27 mouse cellular contexts compared by ENCODE assay signal in the genomic region with DNA sequence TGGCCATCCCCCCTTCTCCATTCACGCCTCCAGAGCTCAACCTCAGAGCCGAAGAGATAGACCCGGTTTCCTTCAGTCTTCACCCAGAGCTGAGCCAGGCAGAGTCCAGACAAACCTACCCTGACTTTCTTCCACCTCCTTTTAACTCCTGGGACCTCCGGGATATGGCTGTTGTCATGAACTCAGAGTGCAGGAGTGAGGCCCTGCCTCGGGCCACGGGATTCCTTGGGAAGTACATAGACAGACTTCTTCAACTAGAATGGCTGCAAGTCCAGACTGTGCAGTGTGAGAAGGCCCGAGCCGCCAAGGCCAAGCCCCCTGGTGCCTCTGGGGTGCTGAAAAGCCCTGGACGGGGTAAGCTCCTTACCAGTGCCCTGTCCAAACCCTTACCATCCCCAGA. TPM values are rescaled to one million over a fixed set of nuclear protein-coding genes. Genes with fewer than 3 reads are reported as not detected.
A peak's percentile ranks its signal among the peaks of the same experiment; 100 is the strongest.
DNase-seq lines count a peak whose midpoint lies in the region; ATAC-seq lines count a peak whose summit lies in the region.
"Had no signal": no experiment of that assay in that cellular context is flagged by ENCODE, and none has a peak within 500 bp of the region (broad histone marks: within the 10 kb centered on the region; RNA-seq: fewer than 3 reads in every experiment).

No protein-coding gene starts in this region.

- no peak overlapping the region for H3K4me3 ChIP-seq in forebrain, embryonic 10.5 days
- H3K4me3 ChIP-seq in forebrain, embryonic 16.5 days (replicated peaks; ENCODE audit: low read length): no peak overlapping the region
- no peak overlapping the region for H3K4me3 ChIP-seq in kidney, embryonic 16.5 days (ENCODE audit: low read length)
- H3K4me3 ChIP-seq in limb, embryonic 11.5 days (ENCODE audit: low read depth, low read length): no peak overlapping the region
- H3K4me3 ChIP-seq: embryonic facial prominence, embryonic 13.5 days; erythroblast, embryonic 14.5 days; forebrain, embryonic 13.5 days; liver, embryonic 12.5 days had no signal

- peak; percentile 11 for DNase-seq in forebrain, embryonic 10.5 days (ENCODE audit: extremely low spot score, low spot score)
- no peak for DNase-seq in kidney, adult 9 months
- peak; percentile 1 for DNase-seq in right cerebral cortex, adult 2 months (ENCODE audit: low spot score in 2 of 2)
- no peak for DNase-seq in right cerebral cortex, postnatal 36 days (ENCODE audit: low spot score in 2 of 2)
- peak; percentile 20 for DNase-seq in limb, embryonic 11.5 days (ENCODE audit: low spot score)
- DNase-seq in frontal cortex, postnatal 14 days (ENCODE audit: low spot score in 2 of 2): no peak
- DNase-seq: adrenal gland, adult 8-10 months; cerebellum, adult 18-20 months; cerebellum, postnatal 25 days; kidney, postnatal 36 days; layer of hippocampus, adult 9-11 months; left cerebral cortex, postnatal 4 days; lung, adult 2 months; lung, postnatal 14 days; thymus, postnatal 36 days had no signal

- no peak for ATAC-seq in forebrain, embryonic 16.5 days
- 0 out of 2 replicates have a peak, but pooled peaks have one; percentile 21 for ATAC-seq in kidney, embryonic 16.5 days (ENCODE audit: low FRiP score, low TSS enrichment)
- ATAC-seq in limb, embryonic 11.5 days (ENCODE audit: insufficient number of reproducible peaks, low FRiP score, low TSS enrichment, low read depth): no peak
- ATAC-seq: activated CD4-positive, CD25-positive, alpha-beta regulatory T cell, adult 4 months; forebrain, embryonic 13.5 days; hindbrain, postnatal 0 days; intestine, embryonic 16.5 days; liver, embryonic 12.5 days had no signal

- no peak overlapping the region for H3K27ac ChIP-seq in forebrain, embryonic 10.5 days
- no peak overlapping the region for H3K27ac ChIP-seq in forebrain, embryonic 16.5 days (ENCODE audit: low read length)
- H3K27ac ChIP-seq in kidney, embryonic 16.5 days (ENCODE audit: low read length): no peak overlapping the region
- 0 out of 2 replicates have a peak overlapping the region, but pooled peaks have one; percentile 6 for H3K27ac ChIP-seq in limb, embryonic 11.5 days (replicated peaks; ENCODE audit: low read depth, low read length)
- H3K27ac ChIP-seq: forebrain, embryonic 13.5 days; hindbrain, postnatal 0 days; liver, embryonic 12.5 days had no signal

- 84% methylated on average over 9 of the region's 9 CpGs for WGBS in forebrain, embryonic 10.5 days
- WGBS in forebrain, embryonic 16.5 days: 84% methylated on average over 9 of the region's 9 CpGs
- 90% methylated on average over 9 of the region's 9 CpGs for WGBS in kidney, embryonic 16.5 days
- 80% methylated on average over 9 of the region's 9 CpGs for WGBS in limb, embryonic 11.5 days

- no peak overlapping the region for H3K9ac ChIP-seq in forebrain, embryonic 16.5 days (replicated peaks; ENCODE audit: low read depth, low read length)
- H3K9ac ChIP-seq in kidney, embryonic 16.5 days (replicated peaks; ENCODE audit: low read length): no peak overlapping the region
- no peak overlapping the region for H3K9ac ChIP-seq in limb, embryonic 11.5 days (ENCODE audit: low read length)
- H3K9ac ChIP-seq: embryonic facial prominence, embryonic 13.5 days; forebrain, embryonic 13.5 days; liver, embryonic 12.5 days had no signal

- H3K9me3 ChIP-seq in forebrain, embryonic 10.5 days: no peaks in the 10 kb centered on the region
- H3K9me3 ChIP-seq in forebrain, embryonic 16.5 days (ENCODE audit: control insufficient read depth, low read length): no peaks in the 10 kb centered on the region
- no peaks in the 10 kb centered on the region for H3K9me3 ChIP-seq in kidney, embryonic 16.5 days (ENCODE audit: low read length)
- no peaks in the 10 kb centered on the region for H3K9me3 ChIP-seq in limb, embryonic 11.5 days (ENCODE audit: control insufficient read depth, low read length)
- H3K9me3 ChIP-seq: embryonic facial prominence, embryonic 13.5 days; forebrain, embryonic 13.5 days; liver, embryonic 12.5 days had no signal

- H3K4me1 ChIP-seq in forebrain, embryonic 10.5 days: peaks cover 21% of the 10 kb centered on the region
- H3K4me1 ChIP-seq in forebrain, embryonic 16.5 days (replicated peaks; ENCODE audit: control insufficient read depth, insufficient read depth, low read length): no peaks in the 10 kb centered on the region
- H3K4me1 ChIP-seq in kidney, embryonic 16.5 days (ENCODE audit: insufficient read depth, low read length): peaks cover 10% of the 10 kb centered on the region; the same call in 1 of the 2 replicates
- peaks cover 15% of the 10 kb centered on the region for H3K4me1 ChIP-seq in limb, embryonic 11.5 days (ENCODE audit: control insufficient read depth, insufficient read depth, low read length)
- H3K4me1 ChIP-seq: forebrain, embryonic 13.5 days had no signal

- no peaks in the 10 kb centered on the region for H3K36me3 ChIP-seq in forebrain, embryonic 10.5 days (replicated peaks)
- H3K36me3 ChIP-seq in forebrain, embryonic 16.5 days (ENCODE audit: control insufficient read depth, insufficient read depth): no peaks in the 10 kb centered on the region
- peaks cover 5% of the 10 kb centered on the region; the same call in 1 of the 2 replicates for H3K36me3 ChIP-seq in kidney, embryonic 16.5 days (ENCODE audit: insufficient read depth, low read length)
- no peaks in the 10 kb centered on the region for H3K36me3 ChIP-seq in limb, embryonic 11.5 days (ENCODE audit: control insufficient read depth, insufficient read depth, low read length)

- no peak overlapping the region for H3K4me2 ChIP-seq in forebrain, embryonic 16.5 days (ENCODE audit: low read length)
- no peak overlapping the region for H3K4me2 ChIP-seq in kidney, embryonic 16.5 days (replicated peaks; ENCODE audit: low read depth, low read length)
- H3K4me2 ChIP-seq in limb, embryonic 11.5 days (ENCODE audit: low read depth, severe bottlenecking): no peak overlapping the region
- H3K4me2 ChIP-seq: embryonic facial prominence, embryonic 13.5 days; forebrain, embryonic 13.5 days; liver, embryonic 12.5 days; midbrain, embryonic 11.5 days had no signal

- peaks cover 9% of the 10 kb centered on the region for H3K27me3 ChIP-seq in forebrain, embryonic 10.5 days (ENCODE audit: poor library complexity, severe bottlenecking)
- no peaks in the 10 kb centered on the region for H3K27me3 ChIP-seq in forebrain, embryonic 16.5 days (replicated peaks; ENCODE audit: control insufficient read depth, insufficient read depth, low read length)
- no peaks in the 10 kb centered on the region for H3K27me3 ChIP-seq in kidney, embryonic 16.5 days (ENCODE audit: insufficient read depth, low read length)
- H3K27me3 ChIP-seq in limb, embryonic 11.5 days (ENCODE audit: control insufficient read depth, insufficient read depth, low read length): no peaks in the 10 kb centered on the region
- H3K27me3 ChIP-seq: embryonic facial prominence, embryonic 13.5 days; forebrain, embryonic 13.5 days had no signal

RNA-seq across cellular contexts. Expression of a gene that starts 6.3 kb away (rescaled TPM):
- polyA plus RNA-seq in forebrain, embryonic 10.5 days (2016; fragmentation: Nextera tagmentation; extraction: Ambion mirVana): 1.1 and 1.5 TPM in 2 replicates
- 6.2 and 6.4 TPM in 2 replicates for polyA plus RNA-seq in forebrain, embryonic 16.5 days (2015; fragmentation: Nextera tagmentation; extraction: Ambion mirVana)
- polyA plus RNA-seq in kidney, embryonic 16.5 days (2015; fragmentation: Nextera tagmentation; extraction: Ambion mirVana): 5.3 and 5.6 TPM in 2 replicates
- polyA plus RNA-seq in limb, embryonic 11.5 days (2014; fragmentation: Nextera tagmentation; extraction: Ambion mirVana): 5.3 and 8.6 TPM in 2 replicates
- polyA plus RNA-seq: erythroblast, embryonic 14.5 days had no signal

RNA-seq across cellular contexts. Expression of a gene that starts 6.3 kb away (rescaled TPM):
- polyA plus RNA-seq in forebrain, embryonic 10.5 days (2016; fragmentation: Nextera tagmentation; extraction: Ambion mirVana): 0.66 and 0.68 TPM in 2 replicates
- 1.9 and 2.4 TPM in 2 replicates for polyA plus RNA-seq in forebrain, embryonic 16.5 days (2015; fragmentation: Nextera tagmentation; extraction: Ambion mirVana)
- polyA plus RNA-seq in kidney, embryonic 16.5 days (2015; fragmentation: Nextera tagmentation; extraction: Ambion mirVana): 2.9 and 3.0 TPM in 2 replicates
- 3.0 and 3.1 TPM in 2 replicates for polyA plus RNA-seq in limb, embryonic 11.5 days (2014; fragmentation: Nextera tagmentation; extraction: Ambion mirVana)
- polyA plus RNA-seq: activated CD4-positive, CD25-positive, alpha-beta regulatory T cell, adult 4 months had no signal

RNA-seq across cellular contexts. Expression of a gene that starts 9.8 kb away (rescaled TPM):
- polyA plus RNA-seq in forebrain, embryonic 10.5 days (2016; fragmentation: Nextera tagmentation; extraction: Ambion mirVana): 0.05 TPM in 1 of 2 replicates, not detected in the other
- polyA plus RNA-seq in forebrain, embryonic 16.5 days (2015; fragmentation: Nextera tagmentation; extraction: Ambion mirVana): 0.16 and 0.18 TPM in 2 replicates
- polyA plus RNA-seq in kidney, embryonic 16.5 days (2015; fragmentation: Nextera tagmentation; extraction: Ambion mirVana): 0.52 and 0.68 TPM in 2 replicates
- 0.40 and 0.55 TPM in 2 replicates for polyA plus RNA-seq in limb, embryonic 11.5 days (2014; fragmentation: Nextera tagmentation; extraction: Ambion mirVana)
- polyA plus RNA-seq: activated CD4-positive, CD25-positive, alpha-beta regulatory T cell, adult 4 months; erythroblast, embryonic 14.5 days; forebrain, embryonic 13.5 days had no signal

RNA-seq across cellular contexts. Expression of a gene that starts 13.1 kb away (rescaled TPM):
- polyA plus RNA-seq in forebrain, embryonic 10.5 days (2016; fragmentation: Nextera tagmentation; extraction: Ambion mirVana): 0.02 TPM in 1 of 2 replicates, not detected in the other
- 0.19 and 0.46 TPM in 2 replicates for polyA plus RNA-seq in forebrain, embryonic 16.5 days (2015; fragmentation: Nextera tagmentation; extraction: Ambion mirVana)
- polyA plus RNA-seq in kidney, embryonic 16.5 days (2015; fragmentation: Nextera tagmentation; extraction: Ambion mirVana): 0.04 TPM in 1 of 2 replicates, not detected in the other
- 0.09 and 0.20 TPM in 2 replicates for polyA plus RNA-seq in limb, embryonic 11.5 days (2014; fragmentation: Nextera tagmentation; extraction: Ambion mirVana)
- polyA plus RNA-seq: erythroblast, embryonic 14.5 days; kidney, embryonic 14.5 days; liver, embryonic 12.5 days; midbrain, embryonic 11.5 days; small intestine, adult 2 months had no signal

Comparison
In these comparisons a context has a peak if more than half of its experiments do, and no peak if none do; other contexts are left out.
1. DNase-seq: peak in forebrain, embryonic 10.5 days (single experiment), right cerebral cortex, adult 2 months (2 of 2) and limb, embryonic 11.5 days (single experiment); none in kidney, adult 9 months (single experiment), right cerebral cortex, postnatal 36 days (0 of 2) and frontal cortex, postnatal 14 days (0 of 2).